Mouse (Mus musculus): ENCODE measurements around the gene Eef1a1.
"Not testable (repeated sequence)": the region's sequence is repeated elsewhere in the genome, so short reads cannot be mapped to it uniquely, and the experiment has no call there.

Gene Eef1a1

GRCm38 (mm10) chr9:78488890-78489420 lies at the start of gene Eef1a1:
Gene Eef1a1 (minus strand): TSS chr9:78489151.
- in situ Hi-C loops (cut with MboI): no loop called here

- in situ Hi-C loops (cut with MboI): no loop called here
Measured at GRCm38 (mm10) chr9:78538421-78538820, 49.5 kb upstream of the Eef1a1 start.

GRCm38 (mm10) chr9:78537154-78537873 lies 48.4 kb upstream of the Eef1a1 start:
- in situ Hi-C loops (cut with MboI): no loop called here

GRCm38 (mm10) chr9:78534606-78535005 lies 45.7 kb upstream of the Eef1a1 start:
- in situ Hi-C loops (cut with MboI): no loop called here

- in situ Hi-C loops (cut with MboI): no loop called here
Measured at GRCm38 (mm10) chr9:78533296-78533935, 44.5 kb upstream of the Eef1a1 start.

- in situ Hi-C loops (cut with MboI): no loop called here
Measured at GRCm38 (mm10) chr9:78532341-78532819, 43.4 kb upstream of the Eef1a1 start.

GRCm38 (mm10) chr9:78531816-78532215 lies 42.9 kb upstream of the Eef1a1 start:
- in situ Hi-C loops (cut with MboI): no loop called here

- in situ Hi-C loops (cut with MboI): no loop called here
Measured at GRCm38 (mm10) chr9:78527767-78528381, 38.9 kb upstream of the Eef1a1 start.

GRCm38 (mm10) chr9:78527301-78527761 lies 38.4 kb upstream of the Eef1a1 start:
- in situ Hi-C loops (cut with MboI): no loop called here

- in situ Hi-C loops (cut with MboI): no loop called here
Measured at GRCm38 (mm10) chr9:78526206-78526605, 37.3 kb upstream of the Eef1a1 start.

- in situ Hi-C loops (cut with MboI): no loop called here
Measured at GRCm38 (mm10) chr9:78525451-78526135, 36.6 kb upstream of the Eef1a1 start.

- in situ Hi-C loops (cut with MboI): no loop called here
Measured at GRCm38 (mm10) chr9:78521689-78522088, 32.7 kb upstream of the Eef1a1 start.

- in situ Hi-C loops (cut with MboI): no loop called here
Measured at GRCm38 (mm10) chr9:78520780-78521601, 32.0 kb upstream of the Eef1a1 start.

- in situ Hi-C loops (cut with MboI): no loop called here
Measured at GRCm38 (mm10) chr9:78520127-78520779, 31.3 kb upstream of the Eef1a1 start.

- in situ Hi-C loops (cut with MboI): not testable (repeated sequence)
Measured at GRCm38 (mm10) chr9:78517237-78517636, 28.3 kb upstream of the Eef1a1 start.

GRCm38 (mm10) chr9:78516125-78516524 lies 27.2 kb upstream of the Eef1a1 start:
- in situ Hi-C loops (cut with MboI): no loop called here

GRCm38 (mm10) chr9:78514681-78515080 lies 25.7 kb upstream of the Eef1a1 start:
- in situ Hi-C loops (cut with MboI): no loop called here

GRCm38 (mm10) chr9:78513776-78514500 lies 25.0 kb upstream of the Eef1a1 start:
- in situ Hi-C loops (cut with MboI): no loop called here

- in situ Hi-C loops (cut with MboI): no loop called here
Measured at GRCm38 (mm10) chr9:78511705-78512104, 22.8 kb upstream of the Eef1a1 start.

Measured in mature B cell (primary cell).